Mouse (Mus musculus) spleen, adult 2 months (tissue): ENCODE measurements around the gene Naa25. TPM values are rescaled to one million over a fixed set of nuclear protein-coding genes. Genes with fewer than 3 reads are reported as not detected.

Source experiments
- DNase-seq, 2 experiments: peaks; one replicate each; pipeline versions ENCODE4 v3.0.0 to v3.0.0-alpha.2; 2012 to 2021; ENCODE audit warnings: low spot score in 2 of 2, low read depth in 1 of 2
- H3K27ac ChIP-seq: fragments of 200-500 bp; 2 replicates; pipeline ENCODE4 v1.5.1; 2012; ENCODE audit warnings: low read length, inconsistent platforms; ENCODE audit not compliant: insufficient read depth
- H3K27me3 ChIP-seq: fragments of 200-500 bp; 2 replicates; pipeline ENCODE4 v1.6.1; 2012; ENCODE audit warnings: mild to moderate bottlenecking, moderate library complexity, low read length, inconsistent platforms; ENCODE audit not compliant: control insufficient read depth, insufficient read depth
- H3K36me3 ChIP-seq: fragments of 200-500 bp; 2 replicates; pipeline ENCODE4 v1.6.1; 2012; ENCODE audit warnings: mild to moderate bottlenecking, low read length, inconsistent platforms; ENCODE audit not compliant: control insufficient read depth, insufficient read depth
- H3K4me1 ChIP-seq: fragments of 200-500 bp; 2 replicates; pipeline ENCODE4 v1.6.1; 2011; ENCODE audit warnings: inconsistent platforms; ENCODE audit not compliant: control insufficient read depth, insufficient read depth, insufficient read length
- H3K4me3 ChIP-seq: fragments of 200-500 bp; 2 replicates; pipeline ENCODE4 v1.5.1; 2011; ENCODE audit warnings: mild to moderate bottlenecking, inconsistent platforms; ENCODE audit not compliant: insufficient read depth, insufficient read length; ENCODE audit errors: extremely low read depth
- CTCF ChIP-seq: fragments of 200-500 bp; IDR thresholded peaks from 2 replicates; pipeline ENCODE4 v1.5.1; 2011; ENCODE audit warnings: mild to moderate bottlenecking, inconsistent platforms; ENCODE audit not compliant: insufficient read depth, insufficient read length, insufficient replicate concordance; ENCODE audit errors: extremely low read depth
- POLR2A ChIP-seq: fragments of 200-500 bp; IDR thresholded peaks from 2 replicates; pipeline ENCODE4 v1.6.1; 2011; ENCODE audit warnings: low read depth, low read length, inconsistent platforms
- WGBS: fragments of 180-500 bp; shearing (Covaris S2); methylation state at CpG from one replicate; pipeline ENCODE4 v1.1.7; 2018; 5-methylcytosine and 5-hydroxymethylcytosine counted together
- polyA plus RNA-seq: library from polyadenylated mRNA; depleted of rRNA; stranded (reverse); fragments of >200 nt; gene quantifications from 2 replicates; pipeline ENCODE4 v1.2.3, GENCODE M21; 2012

Naa25 gene
- polyA plus RNA-seq, 1 experiment: 7.5 TPM

GRCm38 (mm10) chr5:121452026-121452869 is 54.5 kb downstream of the Naa25 start, which contains the start of gene Erp29:
Gene Erp29 (minus strand): TSS chr5:121452506.
- Histone ChIP-seq H3K36me3 (peaks cover 6% of the 10 kb centered on the region), H3K4me1 (peaks cover 5% of the 10 kb centered on the region; the same call in 1 of the 2 replicates), H3K27ac (peak within 1 kb of the TSS; percentile 95), H3K4me3 (peak within 1 kb of the TSS; percentile 90), H3K27me3 (no peaks in the 10 kb centered on the region)
- TF ChIP-seq CTCF: no peak
- peak; percentile 93 for TF ChIP-seq POLR2A
- under 1% methylated on average over 90 of the region's 97 CpGs for WGBS
- DNase-seq: peak; percentile 90 to 98

DNA sequence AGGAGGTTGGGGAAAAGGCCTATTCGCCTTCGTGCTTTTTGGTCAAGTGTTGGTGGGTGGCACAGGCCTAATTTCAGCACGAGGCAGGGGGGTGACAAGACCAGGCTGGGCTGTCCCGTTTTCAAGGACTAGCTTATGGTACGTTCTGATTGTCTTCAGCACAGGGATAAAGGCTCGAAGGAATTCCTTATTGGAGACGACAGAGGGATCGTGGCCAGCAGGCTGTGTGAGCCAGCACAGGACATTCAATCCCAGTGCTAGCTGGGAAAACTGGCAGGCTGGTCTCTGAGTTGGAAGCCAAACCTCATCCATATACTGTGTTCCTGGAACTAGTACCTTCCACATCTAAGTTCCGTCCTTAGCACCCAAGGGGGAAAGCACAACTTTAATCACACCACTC is 55.2 kb downstream of the Naa25 start:
- Histone ChIP-seq H3K36me3 (peaks cover 3% of the 10 kb centered on the region; the same call in 1 of the 2 replicates), H3K27ac (peak overlapping the region; percentile 92), H3K4me3 (peak overlapping the region; percentile 90), H3K27me3 (no peaks in the 10 kb centered on the region), H3K4me1 (peaks cover 5% of the 10 kb centered on the region; the same call in 1 of the 2 replicates)
- no peak for DNase-seq
- TF ChIP-seq CTCF (no peak), POLR2A (no peak)
- 10% methylated on average over 9 of the region's 9 CpGs for WGBS

- Histone ChIP-seq H3K27me3 (no peaks in the 10 kb centered on the region), H3K27ac (no peak overlapping the region), H3K4me1 (peaks cover 5% of the 10 kb centered on the region; the same call in 1 of the 2 replicates), H3K36me3 (no peaks in the 10 kb centered on the region), H3K4me3 (no peak overlapping the region)
- no peak for DNase-seq
- no peak for TF ChIP-seq CTCF
- TF ChIP-seq POLR2A: no peak
- 91% methylated on average over 13 of the region's 13 CpGs for WGBS
These were observed 56.2 kb downstream of the Naa25 start for GRCm38 (mm10) chr5:121453743-121454502.

- no peak for TF ChIP-seq CTCF
- no peak for TF ChIP-seq POLR2A
- Histone ChIP-seq H3K27me3 (no peaks in the 10 kb centered on the region), H3K4me1 (peaks cover 5% of the 10 kb centered on the region; the same call in 1 of the 2 replicates), H3K4me3 (no peak overlapping the region), H3K36me3 (no peaks in the 10 kb centered on the region), H3K27ac (no peak overlapping the region)
- no peak for DNase-seq
- 93% methylated on average over 3 of the region's 3 CpGs for WGBS
These were observed 56.7 kb downstream of the Naa25 start for GRCm38 (mm10) chr5:121454503-121454782.

- peaks cover under 1% of the 10 kb centered on the region; the same call in 1 of the 2 replicates for H3K4me1 ChIP-seq
- TF ChIP-seq POLR2A (no peak), CTCF (no peak)
These were observed 58.0 kb downstream of the Naa25 start for GRCm38 (mm10) chr5:121455510-121456265.

DNA sequence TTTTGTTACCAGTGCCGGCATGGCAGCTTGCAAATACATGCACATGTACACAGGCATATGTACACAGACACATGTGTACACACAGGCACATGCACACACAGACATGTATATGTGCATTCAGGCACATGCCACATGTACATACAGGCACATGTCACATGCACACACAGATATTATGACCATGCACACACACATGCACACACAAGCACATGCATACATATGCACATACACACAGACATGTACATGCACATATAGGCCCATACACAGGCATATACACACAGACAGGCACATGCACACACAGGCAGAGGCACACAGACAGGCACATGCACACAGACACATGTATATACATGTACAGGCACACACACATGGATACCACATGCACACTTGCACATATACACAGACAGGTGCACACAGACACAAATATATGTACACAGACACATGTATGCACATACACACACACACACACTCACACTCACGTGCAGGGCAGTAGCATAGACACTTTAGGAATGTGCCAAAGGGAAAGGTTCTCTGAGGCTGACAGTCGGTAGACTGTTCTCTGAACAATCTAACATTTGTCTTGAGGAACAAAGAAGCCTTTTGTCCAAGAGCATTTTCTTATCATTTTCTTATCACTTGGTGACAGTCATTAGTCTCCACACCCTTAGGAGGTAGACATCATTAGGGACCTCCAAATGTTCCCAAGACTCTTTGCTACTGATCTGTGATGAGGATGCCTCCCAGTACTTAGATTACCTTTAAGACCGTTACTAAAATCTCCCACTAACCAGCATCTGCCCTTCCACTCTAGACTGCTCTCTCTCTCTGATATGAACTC is 63.8 kb downstream of the Naa25 start:
- no peak overlapping the region for H3K27ac ChIP-seq
- 74% methylated on average over 4 of the region's 4 CpGs for WGBS
- H3K4me1 ChIP-seq: no peaks in the 10 kb centered on the region
- H3K27me3 ChIP-seq: no peaks in the 10 kb centered on the region
- DNase-seq: no peak
- no peaks in the 10 kb centered on the region for H3K36me3 ChIP-seq
- TF ChIP-seq CTCF: no peak
- no peak for TF ChIP-seq POLR2A
- no peak overlapping the region for H3K4me3 ChIP-seq

More at GRCm38 (mm10) chr5:121455510-121456265, 58.0 kb downstream of the Naa25 start:
- H3K27ac ChIP-seq: no peak overlapping the region
- no peak overlapping the region for H3K4me3 ChIP-seq
- WGBS: 82% methylated on average over 9 of the region's 9 CpGs
- H3K36me3 ChIP-seq: no peaks in the 10 kb centered on the region
- DNase-seq: no peak
- no peaks in the 10 kb centered on the region for H3K27me3 ChIP-seq
